Mouse (Mus musculus) hindbrain, embryonic 13.5 days (tissue): ENCODE data around the gene Luc7l. TPM values are rescaled to one million over a fixed set of nuclear protein-coding genes. Genes with fewer than 3 reads are reported as not detected.

Experiments used
- ATAC-seq: fragments of 200-750 bp; cut with Nextera tagmentation; 2 replicates; pipeline ENCODE4 v1.8.0; 2017; ENCODE audit warnings: moderate TSS enrichment; ENCODE audit not compliant: low FRiP score
- H3K27ac ChIP-seq: fragments of 300-500 bp; sonication (generic); 2 replicates; pipeline ENCODE4 v1.5.1; 2015; ENCODE audit warnings: inconsistent platforms, mild to moderate bottlenecking, moderate library complexity
- H3K27me3 ChIP-seq: fragments of 300-500 bp; sonication (generic); 2 replicates; pipeline ENCODE4 v1.6.1; 2015; ENCODE audit warnings: mild to moderate bottlenecking, inconsistent platforms
- H3K36me3 ChIP-seq: fragments of 300-500 bp; sonication (generic); 2 replicates; pipeline ENCODE4 v1.6.1; 2015; ENCODE audit warnings: mild to moderate bottlenecking, inconsistent platforms
- H3K4me1 ChIP-seq: fragments of 300-500 bp; sonication (generic); replicated peaks from 2 replicates; pipeline ENCODE4 v1.6.1; 2015; ENCODE audit warnings: inconsistent platforms
- H3K4me2 ChIP-seq: fragments of 300-500 bp; sonication (generic); 2 replicates; pipeline ENCODE4 v1.6.1; 2015; ENCODE audit warnings: inconsistent platforms, mild to moderate bottlenecking, moderate library complexity
- H3K4me3 ChIP-seq: fragments of 300-500 bp; sonication (generic); 2 replicates; pipeline ENCODE4 v1.5.1; 2015; ENCODE audit warnings: mild to moderate bottlenecking, inconsistent platforms
- H3K9ac ChIP-seq: fragments of 300-500 bp; sonication (generic); 2 replicates; pipeline ENCODE4 v1.6.1; 2015; ENCODE audit warnings: mild to moderate bottlenecking, inconsistent platforms
- H3K9me3 ChIP-seq: fragments of 300-500 bp; sonication (generic); 2 replicates; pipeline ENCODE4 v1.6.1; 2016; ENCODE audit warnings: inconsistent platforms
- WGBS: fragments of 180-500 bp; shearing (Covaris S2); methylation state at CpG from one replicate; pipeline ENCODE4 v1.1.7; 2015; 5-methylcytosine and 5-hydroxymethylcytosine counted together
- polyA plus RNA-seq: library from polyadenylated mRNA; unstranded; fragments of >200 nt; fragmentation: Nextera tagmentation; extraction: Ambion mirVana; gene quantifications from 2 replicates; pipeline ENCODE4 v1.2.1, GENCODE M21; 2015

The Luc7l gene
- polyA plus RNA-seq, result 117 and 118 TPM in 2 replicates

- Histone ChIP-seq H3K9ac (peak within 1 kb of the TSS; percentile 97), H3K9me3 (no peaks in the 10 kb centered on the region), H3K4me1 (peaks cover 19% of the 10 kb centered on the region), H3K36me3 (peaks cover 16% of the 10 kb centered on the region), H3K4me3 (peak within 1 kb of the TSS; percentile 97), H3K27ac (peak within 1 kb of the TSS; percentile 98), H3K27me3 (0 out of 2 replicates have a peak, but pooled peaks cover 7% of the 10 kb centered on the region), H3K4me2 (peak within 1 kb of the TSS; percentile 86)
- peak; percentile 97 for ATAC-seq
- under 1% methylated on average over 43 of the region's 43 CpGs for WGBS
Observed at GRCm38 (mm10) chr17:26252539-26253251, at the start of gene Luc7l. Luc7l (plus strand) TSS chr17:26252896.

GRCm38 (mm10) chr17:26203321-26203811 lies 49.3 kb upstream of the Luc7l start:
- no peak; the same call in 1 of the 2 replicates for ATAC-seq
- Histone ChIP-seq H3K4me3 (peak overlapping the region; percentile 42), H3K36me3 (no peaks in the 10 kb centered on the region), H3K27me3 (peaks cover 79% of the 10 kb centered on the region), H3K4me1 (peaks cover 42% of the 10 kb centered on the region), H3K27ac (no peak overlapping the region), H3K4me2 (peak overlapping the region; percentile 76), H3K9me3 (no peaks in the 10 kb centered on the region), H3K9ac (peak overlapping the region; percentile 51)
- WGBS, result 2% methylated on average over 30 of the region's 30 CpGs

DNA sequence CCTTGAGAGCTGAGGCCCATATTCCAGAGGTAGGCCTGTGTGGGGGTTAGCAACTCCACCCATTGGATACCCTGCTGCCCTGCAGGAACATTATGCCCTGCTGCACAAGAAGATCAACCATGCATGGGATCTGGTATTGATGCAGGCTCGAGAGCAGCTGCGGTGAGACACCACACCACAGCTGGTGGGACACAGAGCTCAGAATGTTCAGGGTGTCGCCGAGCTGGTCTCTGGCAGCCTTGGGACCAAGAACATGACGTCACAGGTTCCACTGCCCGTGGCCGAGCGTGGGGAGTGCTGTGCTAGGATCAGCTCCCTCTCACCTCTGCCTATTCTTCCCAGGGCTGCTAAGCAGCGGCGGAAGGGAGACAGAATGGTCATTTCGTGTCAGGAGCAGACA lies 47.9 kb upstream of the Luc7l start:
- H3K9me3 ChIP-seq, result no peaks in the 10 kb centered on the region
- no peak overlapping the region for H3K4me3 ChIP-seq
- H3K27ac ChIP-seq, result no peak overlapping the region
- H3K27me3 ChIP-seq, result peaks cover 68% of the 10 kb centered on the region
- no peak overlapping the region for H3K4me2 ChIP-seq
- no peak overlapping the region for H3K9ac ChIP-seq
- H3K4me1 ChIP-seq, result peaks cover 42% of the 10 kb centered on the region
- WGBS, result 32% methylated on average over 11 of the region's 11 CpGs
- no peak for ATAC-seq
- no peaks in the 10 kb centered on the region for H3K36me3 ChIP-seq

DNA sequence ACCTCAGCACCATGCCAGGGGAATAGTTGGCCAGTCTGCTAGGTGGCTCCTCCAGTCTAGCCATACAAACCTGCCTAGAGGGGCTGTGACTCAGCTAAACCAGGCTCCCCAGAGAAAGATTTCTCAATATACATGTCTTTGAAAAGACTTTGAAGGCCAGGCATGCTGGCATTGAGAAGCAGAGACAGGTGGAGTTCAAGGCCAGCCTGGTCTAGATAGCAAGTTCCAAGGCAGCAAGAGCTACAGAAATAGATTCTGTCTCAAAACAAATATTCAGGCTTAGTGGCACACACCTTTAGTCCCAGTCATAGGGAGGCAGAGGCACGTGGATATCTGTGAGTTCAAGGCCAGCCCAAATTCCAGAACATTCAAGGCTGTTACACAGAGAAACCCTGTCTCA lies 46.3 kb upstream of the Luc7l start:
- no peak overlapping the region for H3K4me3 ChIP-seq
- H3K27ac ChIP-seq, result no peak overlapping the region
- H3K9me3 ChIP-seq, result no peaks in the 10 kb centered on the region
- no peak overlapping the region for H3K9ac ChIP-seq
- H3K4me2 ChIP-seq, result no peak overlapping the region
- H3K36me3 ChIP-seq, result no peaks in the 10 kb centered on the region
- 82% methylated on average over 1 of the region's 1 CpGs for WGBS
- H3K4me1 ChIP-seq, result peaks cover 28% of the 10 kb centered on the region
- peaks cover 52% of the 10 kb centered on the region for H3K27me3 ChIP-seq
- no peak for ATAC-seq

- ATAC-seq, result no peak
- H3K9me3 ChIP-seq, result no peaks in the 10 kb centered on the region
- 95% methylated on average over 12 of the region's 12 CpGs for WGBS
- H3K4me2 ChIP-seq, result no peak within 1 kb of the TSS
- peaks cover 9% of the 10 kb centered on the region for H3K36me3 ChIP-seq
- H3K4me3 ChIP-seq, result no peak within 1 kb of the TSS
- H3K9ac ChIP-seq, result no peak within 1 kb of the TSS
- peaks cover 39% of the 10 kb centered on the region for H3K27me3 ChIP-seq
- no peak within 1 kb of the TSS for H3K27ac ChIP-seq
- peaks cover 18% of the 10 kb centered on the region for H3K4me1 ChIP-seq
Observed at GRCm38 (mm10) chr17:26207686-26208085, 45.0 kb upstream of the Luc7l start, which contains the start of gene Arhgdig. Arhgdig (minus strand) TSS chr17:26207786.

DNA sequence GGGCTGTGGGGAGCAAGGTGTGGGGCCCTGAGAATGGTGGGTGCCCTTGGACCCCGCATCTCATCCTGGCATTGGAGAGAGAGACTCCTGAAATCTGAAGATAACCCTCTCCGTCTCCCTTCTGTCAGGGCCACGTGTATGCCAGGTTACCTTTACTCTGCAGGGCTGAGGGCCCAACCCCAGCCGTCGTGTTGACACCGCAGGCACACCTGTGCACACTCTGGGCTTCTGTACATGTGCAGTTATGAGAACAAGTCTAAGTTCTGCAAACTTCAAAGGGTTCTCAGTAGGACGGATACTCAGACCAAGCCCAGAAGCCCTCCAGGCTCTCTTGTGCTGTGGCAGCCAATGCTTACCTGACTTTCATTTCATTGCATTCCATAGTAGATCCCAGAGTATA lies 40.5 kb upstream of the Luc7l start:
- WGBS, result 93% methylated on average over 7 of the region's 7 CpGs
- H3K27me3 ChIP-seq, result 0 out of 2 replicates have a peak, but pooled peaks cover 5% of the 10 kb centered on the region
- no peaks in the 10 kb centered on the region for H3K9me3 ChIP-seq
- no peak overlapping the region for H3K4me2 ChIP-seq
- no peak overlapping the region for H3K27ac ChIP-seq
- H3K36me3 ChIP-seq, result peaks cover 52% of the 10 kb centered on the region
- H3K4me1 ChIP-seq, result no peaks in the 10 kb centered on the region
- no peak overlapping the region for H3K4me3 ChIP-seq
- ATAC-seq, result no peak
- H3K9ac ChIP-seq, result no peak overlapping the region

GRCm38 (mm10) chr17:26212681-26213080 lies 40.0 kb upstream of the Luc7l start:
- WGBS, result 89% methylated on average over 11 of the region's 11 CpGs
- Histone ChIP-seq H3K4me3 (no peak overlapping the region), H3K4me2 (no peak overlapping the region), H3K27ac (no peak overlapping the region), H3K4me1 (no peaks in the 10 kb centered on the region), H3K27me3 (0 out of 2 replicates have a peak, but pooled peaks cover under 1% of the 10 kb centered on the region), H3K9me3 (no peaks in the 10 kb centered on the region), H3K9ac (no peak overlapping the region), H3K36me3 (peaks cover 56% of the 10 kb centered on the region)
- no peak for ATAC-seq

- Histone ChIP-seq H3K36me3 (peaks cover 39% of the 10 kb centered on the region), H3K4me2 (no peak overlapping the region), H3K9ac (no peak overlapping the region), H3K4me3 (no peak overlapping the region), H3K27ac (no peak overlapping the region), H3K9me3 (no peaks in the 10 kb centered on the region), H3K27me3 (no peaks in the 10 kb centered on the region), H3K4me1 (no peaks in the 10 kb centered on the region)
- no peak for ATAC-seq
- 73% methylated on average over 2 of the region's 2 CpGs for WGBS
Observed at GRCm38 (mm10) chr17:26221508-26221907, 31.2 kb upstream of the Luc7l start.

- WGBS, result 88% methylated on average over 12 of the region's 12 CpGs
- ATAC-seq, result no peak
- Histone ChIP-seq H3K4me3 (no peak overlapping the region), H3K9me3 (no peaks in the 10 kb centered on the region), H3K36me3 (peaks cover 8% of the 10 kb centered on the region), H3K4me2 (no peak overlapping the region), H3K27me3 (no peaks in the 10 kb centered on the region), H3K9ac (no peak overlapping the region), H3K4me1 (no peaks in the 10 kb centered on the region), H3K27ac (no peak overlapping the region)
Observed at GRCm38 (mm10) chr17:26225150-26225549, 27.5 kb upstream of the Luc7l start.

GRCm38 (mm10) chr17:26229776-26230175 lies 22.9 kb upstream of the Luc7l start:
- no peak for ATAC-seq
- Histone ChIP-seq H3K9me3 (no peaks in the 10 kb centered on the region), H3K36me3 (no peaks in the 10 kb centered on the region), H3K27ac (no peak overlapping the region), H3K9ac (no peak overlapping the region), H3K27me3 (no peaks in the 10 kb centered on the region), H3K4me3 (no peak overlapping the region), H3K4me1 (no peaks in the 10 kb centered on the region), H3K4me2 (no peak overlapping the region)
- 95% methylated on average over 5 of the region's 5 CpGs for WGBS

DNA sequence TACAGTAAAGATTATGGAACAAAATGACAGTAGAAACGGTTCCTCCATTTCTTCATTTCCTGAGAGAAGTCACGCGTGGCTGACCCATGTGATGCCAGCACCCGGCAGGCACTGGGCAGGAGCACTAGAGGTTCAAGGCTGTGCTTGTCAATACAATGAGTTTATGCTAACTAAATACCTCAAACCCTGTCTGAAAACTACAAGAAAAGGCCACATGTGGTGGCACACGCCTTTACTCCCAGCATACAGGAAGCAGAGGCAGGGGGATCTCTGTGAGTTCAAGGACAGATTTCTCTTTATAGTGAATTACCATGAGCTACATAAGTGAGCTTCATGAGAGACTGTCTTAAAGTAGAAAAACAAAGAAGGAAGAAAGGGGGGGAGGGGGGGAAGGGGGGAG lies 21.5 kb upstream of the Luc7l start:
- Histone ChIP-seq H3K9me3 (no peaks in the 10 kb centered on the region), H3K9ac (no peak overlapping the region), H3K4me1 (peaks cover 7% of the 10 kb centered on the region), H3K4me3 (no peak overlapping the region), H3K27ac (no peak overlapping the region), H3K36me3 (no peaks in the 10 kb centered on the region), H3K27me3 (no peaks in the 10 kb centered on the region), H3K4me2 (no peak overlapping the region)
- no peak for ATAC-seq
- WGBS, result 88% methylated on average over 5 of the region's 5 CpGs

DNA sequence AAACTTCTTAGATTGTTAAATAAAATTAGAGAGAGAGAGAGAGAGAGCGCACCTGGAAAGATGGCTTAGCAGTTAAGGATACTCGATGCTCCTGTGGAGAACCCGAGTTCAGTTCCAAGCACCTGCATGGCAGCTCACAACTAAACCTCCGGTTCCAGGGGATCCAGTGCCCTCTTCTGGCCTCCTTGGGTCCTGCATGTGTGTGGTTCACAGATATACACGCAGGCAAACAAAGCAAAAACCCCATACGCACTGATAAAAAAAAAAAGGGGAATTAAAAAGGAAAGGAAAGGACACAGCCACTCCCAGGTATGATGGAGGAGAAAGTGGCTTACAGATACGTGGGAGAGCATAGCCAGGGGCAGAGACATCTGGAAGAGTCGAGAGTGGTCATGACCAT lies 19.8 kb upstream of the Luc7l start:
- H3K27ac ChIP-seq, result no peak overlapping the region
- ATAC-seq, result no peak
- WGBS, result 75% methylated on average over 8 of the region's 8 CpGs
- H3K9ac ChIP-seq, result no peak overlapping the region
- H3K27me3 ChIP-seq, result no peaks in the 10 kb centered on the region
- peaks cover 7% of the 10 kb centered on the region for H3K4me1 ChIP-seq
- H3K9me3 ChIP-seq, result no peaks in the 10 kb centered on the region
- H3K4me3 ChIP-seq, result no peak overlapping the region
- H3K4me2 ChIP-seq, result no peak overlapping the region
- H3K36me3 ChIP-seq, result no peaks in the 10 kb centered on the region

- Histone ChIP-seq H3K9ac (no peak overlapping the region), H3K4me2 (no peak overlapping the region), H3K27me3 (no peaks in the 10 kb centered on the region), H3K27ac (no peak overlapping the region), H3K9me3 (no peaks in the 10 kb centered on the region), H3K4me3 (no peak overlapping the region), H3K36me3 (no peaks in the 10 kb centered on the region), H3K4me1 (peaks cover 7% of the 10 kb centered on the region)
- no peak for ATAC-seq
- 94% methylated on average over 8 of the region's 8 CpGs for WGBS
Observed at GRCm38 (mm10) chr17:26234386-26234785, 18.3 kb upstream of the Luc7l start.
